Mouse (Mus musculus) forebrain, embryonic 16.5 days (tissue): ENCODE results near the gene Cfap97d1. TPM values are rescaled to one million over a fixed set of nuclear protein-coding genes. Genes with fewer than 3 reads are reported as not detected.

Experiments used
- ATAC-seq: fragments of 200-750 bp; cut with Nextera tagmentation; 2 replicates; pipeline ENCODE4 v1.8.0; 2017; ENCODE audit warnings: mild to moderate bottlenecking, moderate library complexity
- H3K27ac ChIP-seq: fragments of 300-500 bp; sonication (generic); 2 replicates; pipeline ENCODE4 v1.5.1; 2014; ENCODE audit warnings: low read length, control low read depth
- H3K27me3 ChIP-seq: fragments of 300-500 bp; sonication (generic); replicated peaks from 2 replicates; pipeline ENCODE4 v1.6.1; 2014; ENCODE audit warnings: low read length; ENCODE audit not compliant: control insufficient read depth, insufficient read depth
- H3K36me3 ChIP-seq: fragments of 300-500 bp; sonication (generic); 2 replicates; pipeline ENCODE4 v1.6.1; 2014; ENCODE audit not compliant: control insufficient read depth, insufficient read depth
- H3K4me1 ChIP-seq: fragments of 300-500 bp; sonication (generic); replicated peaks from 2 replicates; pipeline ENCODE4 v1.6.1; 2014; ENCODE audit warnings: low read length; ENCODE audit not compliant: control insufficient read depth, insufficient read depth
- H3K4me2 ChIP-seq: fragments of 300-500 bp; sonication (generic); 2 replicates; pipeline ENCODE4 v1.6.1; 2014; ENCODE audit warnings: mild to moderate bottlenecking, low read length, control low read depth
- H3K4me3 ChIP-seq: fragments of 300-500 bp; sonication (generic); replicated peaks from 2 replicates; pipeline ENCODE4 v1.5.1; 2014; ENCODE audit warnings: mild to moderate bottlenecking, low read length, control low read depth
- H3K9ac ChIP-seq: fragments of 300-500 bp; sonication (generic); replicated peaks from 2 replicates; pipeline ENCODE4 v1.6.1; 2014; ENCODE audit warnings: low read depth, low read length, control low read depth
- H3K9me3 ChIP-seq: fragments of 300-500 bp; sonication (generic); 2 replicates; pipeline ENCODE4 v1.6.1; 2016; ENCODE audit warnings: low read length; ENCODE audit not compliant: control insufficient read depth
- WGBS: fragments of 180-500 bp; shearing (Covaris S2); extraction: QIAGEN DNeasy Blood & Tissue Kit; methylation state at CpG from one replicate; pipeline ENCODE4 v1.1.7; 2014; 5-methylcytosine and 5-hydroxymethylcytosine counted together
- polyA plus RNA-seq: library from polyadenylated mRNA; unstranded; fragments of >200 nt; fragmentation: Nextera tagmentation; extraction: Ambion mirVana; gene quantifications from 2 replicates; pipeline ENCODE4 v1.2.1, GENCODE M21; 2015

Cfap97d1 gene
- polyA plus RNA-seq, 1 experiment from 2014 or later: not detected

GRCm38 (mm10) chr11:102036336-102036735 is 52.3 kb downstream of the Cfap97d1 start:
- no peak for ATAC-seq
- H3K9ac ChIP-seq: no peak overlapping the region
- no peak overlapping the region for H3K4me2 ChIP-seq
- 0 out of 2 replicates have a peak, but pooled peaks cover 4% of the 10 kb centered on the region for H3K4me1 ChIP-seq
- no peak overlapping the region for H3K4me3 ChIP-seq
- H3K36me3 ChIP-seq: no peaks in the 10 kb centered on the region
- H3K27ac ChIP-seq: no peak overlapping the region
- WGBS: 75% methylated on average over 7 of the region's 7 CpGs
- H3K9me3 ChIP-seq: no peaks in the 10 kb centered on the region
- H3K27me3 ChIP-seq: no peaks in the 10 kb centered on the region

GRCm38 (mm10) chr11:102037789-102038188 is 53.7 kb downstream of the Cfap97d1 start:
- H3K36me3 ChIP-seq: no peaks in the 10 kb centered on the region
- H3K4me1 ChIP-seq: 0 out of 2 replicates have a peak, but pooled peaks cover 4% of the 10 kb centered on the region
- H3K9me3 ChIP-seq: no peaks in the 10 kb centered on the region
- H3K9ac ChIP-seq: no peak overlapping the region
- H3K27ac ChIP-seq: no peak overlapping the region
- 70% methylated on average over 6 of the region's 6 CpGs for WGBS
- no peak overlapping the region for H3K4me2 ChIP-seq
- no peak overlapping the region for H3K4me3 ChIP-seq
- ATAC-seq: no peak
- no peaks in the 10 kb centered on the region for H3K27me3 ChIP-seq

- ATAC-seq: no peak
- H3K27me3 ChIP-seq: no peaks in the 10 kb centered on the region
- H3K4me1 ChIP-seq: 0 out of 2 replicates have a peak, but pooled peaks cover 4% of the 10 kb centered on the region
- H3K4me3 ChIP-seq: no peak overlapping the region
- H3K27ac ChIP-seq: no peak overlapping the region
- H3K36me3 ChIP-seq: no peaks in the 10 kb centered on the region
- H3K9me3 ChIP-seq: no peaks in the 10 kb centered on the region
- H3K4me2 ChIP-seq: 0 out of 2 replicates have a peak overlapping the region, but pooled peaks have one; percentile 7
- H3K9ac ChIP-seq: no peak overlapping the region
- 68% methylated on average over 13 of the region's 13 CpGs for WGBS
These were observed 55.5 kb downstream of the Cfap97d1 start for GRCm38 (mm10) chr11:102039487-102040137.

GRCm38 (mm10) chr11:102040138-102040524 is 56.1 kb downstream of the Cfap97d1 start:
- peaks cover under 1% of the 10 kb centered on the region; the same call in 1 of the 2 replicates for H3K9me3 ChIP-seq
- H3K9ac ChIP-seq: no peak overlapping the region
- 0 out of 2 replicates have a peak, but pooled peaks cover 4% of the 10 kb centered on the region for H3K4me1 ChIP-seq
- H3K27me3 ChIP-seq: no peaks in the 10 kb centered on the region
- no peak overlapping the region for H3K4me3 ChIP-seq
- ATAC-seq: peak; percentile 57
- WGBS: under 1% methylated on average over 9 of the region's 9 CpGs
- H3K36me3 ChIP-seq: no peaks in the 10 kb centered on the region
- 0 out of 2 replicates have a peak overlapping the region, but pooled peaks have one; percentile 7 for H3K4me2 ChIP-seq
- H3K27ac ChIP-seq: no peak overlapping the region

- WGBS: 74% methylated on average over 4 of the region's 4 CpGs
- Histone ChIP-seq H3K27ac (no peak overlapping the region), H3K4me3 (no peak overlapping the region), H3K4me2 (no peak overlapping the region), H3K36me3 (no peaks in the 10 kb centered on the region), H3K4me1 (0 out of 2 replicates have a peak, but pooled peaks cover 4% of the 10 kb centered on the region), H3K27me3 (no peaks in the 10 kb centered on the region), H3K9me3 (peaks cover 5% of the 10 kb centered on the region), H3K9ac (no peak overlapping the region)
- ATAC-seq: no peak
These were observed 56.6 kb downstream of the Cfap97d1 start for GRCm38 (mm10) chr11:102040646-102041045.

GRCm38 (mm10) chr11:102041350-102041949 is 57.4 kb downstream of the Cfap97d1 start, which contains the start of gene Cd300lg:
Gene Cd300lg, plus strand, starts transcription at chr11:102041509.
- WGBS: 74% methylated on average over 5 of the region's 5 CpGs
- H3K4me2 ChIP-seq: no peak within 1 kb of the TSS

More at GRCm38 (mm10) chr11:102041350-102041949, 57.4 kb downstream of the Cfap97d1 start, which contains the start of gene Cd300lg:
- H3K36me3 ChIP-seq: no peaks in the 10 kb centered on the region
- no peak within 1 kb of the TSS for H3K4me3 ChIP-seq
- H3K9me3 ChIP-seq: peaks cover 8% of the 10 kb centered on the region
- H3K27ac ChIP-seq: no peak within 1 kb of the TSS
- no peaks in the 10 kb centered on the region for H3K27me3 ChIP-seq
- no peak within 1 kb of the TSS for H3K9ac ChIP-seq
- no peak for ATAC-seq
- 0 out of 2 replicates have a peak, but pooled peaks cover 4% of the 10 kb centered on the region for H3K4me1 ChIP-seq

Other genes starting within 250 kb of the Cfap97d1 start
- gene Etv4, start 198.9 kb upstream of the Cfap97d1 start, polyA plus RNA-seq: 6.8 and 7.3 TPM in 2 replicates
- 0.79 and 0.84 TPM in 2 replicates for gene Meox1, start 89.9 kb upstream of the Cfap97d1 start, polyA plus RNA-seq
- gene Sost, start 17.3 kb upstream of the Cfap97d1 start, polyA plus RNA-seq: 0.11 TPM in 1 of 2 replicates, not detected in the other
- 12.7 and 14.5 TPM in 2 replicates for gene Dusp3, start 2.7 kb downstream of the Cfap97d1 start, polyA plus RNA-seq
- 49.3 and 55.2 TPM in 2 replicates for gene Mpp3, start 44.2 kb downstream of the Cfap97d1 start, polyA plus RNA-seq
- gene Cd300lg, start 57.2 kb downstream of the Cfap97d1 start, polyA plus RNA-seq: 0.26 and 0.46 TPM in 2 replicates
- 21.0 and 24.1 TPM in 2 replicates for gene Mpp2, start 104.2 kb downstream of the Cfap97d1 start, polyA plus RNA-seq
- gene Ppy, start 117.0 kb downstream of the Cfap97d1 start, polyA plus RNA-seq: not detected in 2 replicates
- not detected in 2 replicates for gene Pyy, start 123.6 kb downstream of the Cfap97d1 start, polyA plus RNA-seq
- gene Nags, start 161.2 kb downstream of the Cfap97d1 start, polyA plus RNA-seq: not detected in 2 replicates
- gene Tmem101, start 172.1 kb downstream of the Cfap97d1 start, polyA plus RNA-seq: 43.9 and 44.7 TPM in 2 replicates
- 103 and 123 TPM in 2 replicates for gene Lsm12, start 201.0 kb downstream of the Cfap97d1 start, polyA plus RNA-seq
- gene G6pc3, start 205.3 kb downstream of the Cfap97d1 start, polyA plus RNA-seq: 21.5 and 26.2 TPM in 2 replicates
- 124 and 136 TPM in 2 replicates for gene Hdac5, start 245.9 kb downstream of the Cfap97d1 start, polyA plus RNA-seq